Mouse (Mus musculus) C2C12 (cell line): Measurements from ENCODE around the gene Plekhh2. TPM values are rescaled to one million over a fixed set of nuclear protein-coding genes. Genes with fewer than 3 reads are reported as not detected.

Experiments
- H3K27me3 ChIP-seq: one replicate; pipeline ENCODE4 v1.6.1; 2011; ENCODE audit not compliant: control insufficient read depth, insufficient read depth, insufficient read length
- H3K36me3 ChIP-seq: one replicate; pipeline ENCODE4 v1.6.1; 2011; ENCODE audit not compliant: control insufficient read depth, insufficient read depth
- H3K4me3 ChIP-seq: one replicate; pipeline ENCODE4 v1.5.1; 2011; ENCODE audit warnings: mild to moderate bottlenecking, control low read depth; ENCODE audit not compliant: poor library complexity, insufficient read depth, severe bottlenecking
- H3K79me2 ChIP-seq: one replicate; pipeline ENCODE4 v1.6.1; 2011; ENCODE audit not compliant: control insufficient read depth, insufficient read depth
- H3K79me3 ChIP-seq: one replicate; pipeline ENCODE4 v1.6.1; 2011; ENCODE audit warnings: low read depth, control low read depth
- H3ac ChIP-seq: one replicate; pipeline ENCODE3; 2011; ENCODE audit warnings: low read depth; ENCODE audit not compliant: control insufficient read depth, insufficient read length
- CEBPB ChIP-seq: IDR thresholded peaks from one replicate; pipeline ENCODE4 v1.6.1; 2011; ENCODE audit warnings: low read depth, mild to moderate bottlenecking, control low read depth, moderate library complexity
- CTCF ChIP-seq: IDR thresholded peaks from one replicate; pipeline ENCODE4 v1.5.1; 2011; ENCODE audit not compliant: control insufficient read depth, insufficient read depth, insufficient read length
- FOSL1 ChIP-seq: IDR thresholded peaks from one replicate; pipeline ENCODE4 v1.8.0; 2011; ENCODE audit warnings: mild to moderate bottlenecking, low read length; ENCODE audit not compliant: poor library complexity, insufficient read depth, severe bottlenecking
- MAX ChIP-seq: IDR thresholded peaks from one replicate; pipeline ENCODE4 v1.6.1; 2011; ENCODE audit warnings: mild to moderate bottlenecking, control low read depth
- MYOD1 ChIP-seq: IDR thresholded peaks from one replicate; pipeline ENCODE4 v1.6.1; 2011; ENCODE audit warnings: low read depth; ENCODE audit not compliant: control insufficient read depth, insufficient read length
- MYOG ChIP-seq: IDR thresholded peaks from one replicate; pipeline ENCODE4 v1.6.1; 2011; ENCODE audit not compliant: control insufficient read depth, insufficient read length; ENCODE audit errors: extremely low read depth
- USF1 ChIP-seq: IDR thresholded peaks from one replicate; pipeline ENCODE4 v1.6.1; 2011; ENCODE audit warnings: low read depth, mild to moderate bottlenecking, control low read depth, moderate library complexity
- polyA plus RNA-seq: library from polyadenylated mRNA; unstranded; fragments of >200 nt; fragmentation: generic; extraction: Trizol; gene quantifications from one replicate; pipeline ENCODE4 v1.2.1, GENCODE M21; 2012; ENCODE audit warnings: missing spikeins

The Plekhh2 gene
- polyA plus RNA-seq, 1 experiment, result 8.7 TPM

GRCm38 (mm10) chr17:84480464-84481355, 31.0 kb upstream of the Plekhh2 start:
- Histone ChIP-seq H3ac (no peak overlapping the region), H3K27me3 (no peaks in the 10 kb centered on the region), H3K4me3 (no peak overlapping the region), H3K79me2 (no peaks in the 10 kb centered on the region), H3K36me3 (no peaks in the 10 kb centered on the region), H3K79me3 (no peaks in the 10 kb centered on the region)
- TF ChIP-seq MYOG (no peak), FOSL1 (no peak), MAX (no peak), CEBPB (no peak), MYOD1 (no peak), CTCF (no peak), USF1 (no peak)

- Histone ChIP-seq H3K79me2 (no peaks in the 10 kb centered on the region), H3K4me3 (no peak overlapping the region), H3K36me3 (no peaks in the 10 kb centered on the region), H3K27me3 (no peaks in the 10 kb centered on the region), H3ac (no peak overlapping the region), H3K79me3 (no peaks in the 10 kb centered on the region)
- TF ChIP-seq MYOD1, result no peak
- no peak for TF ChIP-seq CTCF
- TF ChIP-seq USF1, result no peak
- TF ChIP-seq FOSL1, result no peak
- no peak for TF ChIP-seq CEBPB
- no peak for TF ChIP-seq MYOG
- no peak for TF ChIP-seq MAX
Observed at GRCm38 (mm10) chr17:84482831-84483230, 28.9 kb upstream of the Plekhh2 start.

- H3K79me3 ChIP-seq, result no peaks in the 10 kb centered on the region
- H3K27me3 ChIP-seq, result no peaks in the 10 kb centered on the region
- no peak for TF ChIP-seq USF1
- no peak overlapping the region for H3ac ChIP-seq
- no peaks in the 10 kb centered on the region for H3K79me2 ChIP-seq
- H3K36me3 ChIP-seq, result no peaks in the 10 kb centered on the region
- no peak overlapping the region for H3K4me3 ChIP-seq
Observed at GRCm38 (mm10) chr17:84483673-84484320, 27.9 kb upstream of the Plekhh2 start.

- Histone ChIP-seq H3K79me2 (no peaks in the 10 kb centered on the region), H3K27me3 (no peaks in the 10 kb centered on the region), H3ac (no peak overlapping the region), H3K4me3 (no peak overlapping the region), H3K36me3 (no peaks in the 10 kb centered on the region), H3K79me3 (no peaks in the 10 kb centered on the region)
- no peak for TF ChIP-seq FOSL1
- TF ChIP-seq MYOD1, result no peak
- TF ChIP-seq CTCF, result no peak
- no peak for TF ChIP-seq MYOG
- TF ChIP-seq CEBPB, result no peak
- TF ChIP-seq USF1, result no peak
Observed at GRCm38 (mm10) chr17:84487415-84487814, 24.3 kb upstream of the Plekhh2 start.

GRCm38 (mm10) chr17:84492255-84492880, 19.3 kb upstream of the Plekhh2 start:
- H3K79me3 ChIP-seq, result no peaks in the 10 kb centered on the region
- TF ChIP-seq FOSL1 (no peak), MYOD1 (no peak), MYOG (no peak), CEBPB (no peak), CTCF (no peak), MAX (no peak), USF1 (no peak)
- no peaks in the 10 kb centered on the region for H3K27me3 ChIP-seq
- no peaks in the 10 kb centered on the region for H3K36me3 ChIP-seq
- H3K4me3 ChIP-seq, result no peak overlapping the region
- no peak overlapping the region for H3ac ChIP-seq
- H3K79me2 ChIP-seq, result no peaks in the 10 kb centered on the region
